Mouse (Mus musculus) lung, adult 2 months (tissue): ENCODE results near the gene Tas2r143. TPM values are rescaled to one million over a fixed set of nuclear protein-coding genes. Genes with fewer than 3 reads are reported as not detected.

Experiments
- DNase-seq: peaks from one replicate; pipeline ENCODE4 v3.0.0; 2022
- H3K4me1 ChIP-seq: fragments of 200-500 bp; 2 replicates; pipeline ENCODE4 v1.6.1; 2011; ENCODE audit warnings: low read length; ENCODE audit not compliant: control insufficient read depth, insufficient read depth
- H3K4me3 ChIP-seq: fragments of 200-500 bp; replicated peaks from 2 replicates; pipeline ENCODE3; 2011; ENCODE audit warnings: low read depth, mild to moderate bottlenecking, control low read depth, low read length; ENCODE audit errors: extremely low read depth
- CTCF ChIP-seq: fragments of 200-500 bp; IDR thresholded peaks from 2 replicates; pipeline ENCODE4 v1.5.1; 2011; ENCODE audit warnings: mild to moderate bottlenecking, low read length, control low read depth; ENCODE audit not compliant: insufficient read depth
- POLR2A ChIP-seq: fragments of 200-500 bp; IDR thresholded peaks from 2 replicates; pipeline ENCODE4 v1.6.1; 2011; ENCODE audit warnings: low read depth, mild to moderate bottlenecking, control low read depth, low read length, borderline replicate concordance; ENCODE audit errors: extremely low read depth
- WGBS: fragments of 180-500 bp; shearing (Covaris S2); methylation state at CpG from one replicate; pipeline ENCODE4 v1.1.7; 2018; 5-methylcytosine and 5-hydroxymethylcytosine counted together
- polyA plus RNA-seq: library from polyadenylated mRNA; depleted of rRNA; stranded (reverse); fragments of >200 nt; gene quantifications from 2 replicates; pipeline ENCODE4 v1.2.3, GENCODE M21; 2012

The Tas2r143 gene
- polyA plus RNA-seq, 1 experiment = 0.92 TPM

- WGBS = 77% methylated on average over 2 of the region's 2 CpGs
- H3K4me3 ChIP-seq = no peak overlapping the region
- H3K4me1 ChIP-seq = peaks cover 10% of the 10 kb centered on the region
- no peak for DNase-seq
- TF ChIP-seq POLR2A (no peak), CTCF (no peak)
Measured at GRCm38 (mm10) chr6:42375131-42375530, 24.9 kb upstream of the Tas2r143 start.

GRCm38 (mm10) chr6:42376016-42376415 is 24.0 kb upstream of the Tas2r143 start:
- no peak overlapping the region for H3K4me3 ChIP-seq
- TF ChIP-seq CTCF = no peak
- no peak for TF ChIP-seq POLR2A
- H3K4me1 ChIP-seq = peaks cover 10% of the 10 kb centered on the region
- 20% methylated on average over 4 of the region's 4 CpGs for WGBS
- no peak for DNase-seq

DNA sequence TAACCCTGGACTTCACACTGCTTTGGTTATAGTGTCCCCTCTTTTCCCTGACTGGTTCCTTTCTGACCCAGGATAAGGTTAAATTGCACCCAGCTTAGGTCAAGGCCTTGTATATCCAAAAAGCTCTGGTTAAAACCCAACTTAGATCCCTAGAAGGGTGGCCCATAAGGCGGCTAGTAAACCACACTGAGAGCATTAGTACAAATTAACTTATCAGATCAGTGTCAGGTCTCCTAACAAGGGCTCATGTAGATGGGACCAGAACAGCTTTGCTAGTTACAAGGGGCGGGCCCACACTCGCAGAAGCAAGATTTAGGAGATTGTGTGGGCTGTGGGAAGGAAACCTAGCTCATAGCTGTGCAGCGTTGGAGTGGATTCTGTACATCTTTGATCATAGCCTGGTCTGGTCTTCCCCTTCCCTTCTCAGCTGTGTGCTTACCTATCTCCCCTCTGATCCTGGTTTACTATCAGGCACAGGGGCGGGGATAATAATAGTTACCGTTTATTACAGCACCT is 23.5 kb upstream of the Tas2r143 start:
- DNase-seq = no peak
- TF ChIP-seq POLR2A (no peak), CTCF (no peak)
- WGBS = 79% methylated on average over 6 of the region's 6 CpGs
- Histone ChIP-seq H3K4me1 (peaks cover 12% of the 10 kb centered on the region), H3K4me3 (no peak overlapping the region)

DNA sequence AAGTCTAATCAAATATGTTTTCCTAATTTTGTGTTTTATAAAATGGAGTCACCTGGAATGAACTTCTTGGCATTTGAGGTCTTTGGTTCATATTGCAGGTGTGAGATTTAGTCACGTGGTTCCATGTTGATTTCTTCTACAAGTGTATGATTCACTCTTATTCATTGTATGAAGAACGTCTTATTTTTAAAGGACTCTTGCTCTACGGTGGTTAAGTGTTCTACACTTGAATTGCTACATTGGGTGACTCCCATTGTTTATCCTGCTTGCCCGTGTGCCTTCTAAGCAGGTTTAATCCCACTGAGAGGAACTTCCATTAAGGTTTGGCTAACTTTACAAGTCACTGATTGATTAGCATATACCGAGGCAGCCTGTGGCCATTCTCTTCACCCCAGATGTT is 22.8 kb upstream of the Tas2r143 start:
- 76% methylated on average over 5 of the region's 5 CpGs for WGBS

GRCm38 (mm10) chr6:42379551-42379950 is 20.5 kb upstream of the Tas2r143 start:
- Histone ChIP-seq H3K4me3 (no peak overlapping the region), H3K4me1 (peaks cover 16% of the 10 kb centered on the region)
- DNase-seq = no peak
- TF ChIP-seq POLR2A (no peak), CTCF (no peak)
- WGBS = 70% methylated on average over 3 of the region's 3 CpGs

More for the DNA sequence above, 22.8 kb upstream of the Tas2r143 start:
- Histone ChIP-seq H3K4me3 (no peak overlapping the region), H3K4me1 (peaks cover 15% of the 10 kb centered on the region)
- no peak for DNase-seq
- TF ChIP-seq CTCF (no peak), POLR2A (no peak)

DNA sequence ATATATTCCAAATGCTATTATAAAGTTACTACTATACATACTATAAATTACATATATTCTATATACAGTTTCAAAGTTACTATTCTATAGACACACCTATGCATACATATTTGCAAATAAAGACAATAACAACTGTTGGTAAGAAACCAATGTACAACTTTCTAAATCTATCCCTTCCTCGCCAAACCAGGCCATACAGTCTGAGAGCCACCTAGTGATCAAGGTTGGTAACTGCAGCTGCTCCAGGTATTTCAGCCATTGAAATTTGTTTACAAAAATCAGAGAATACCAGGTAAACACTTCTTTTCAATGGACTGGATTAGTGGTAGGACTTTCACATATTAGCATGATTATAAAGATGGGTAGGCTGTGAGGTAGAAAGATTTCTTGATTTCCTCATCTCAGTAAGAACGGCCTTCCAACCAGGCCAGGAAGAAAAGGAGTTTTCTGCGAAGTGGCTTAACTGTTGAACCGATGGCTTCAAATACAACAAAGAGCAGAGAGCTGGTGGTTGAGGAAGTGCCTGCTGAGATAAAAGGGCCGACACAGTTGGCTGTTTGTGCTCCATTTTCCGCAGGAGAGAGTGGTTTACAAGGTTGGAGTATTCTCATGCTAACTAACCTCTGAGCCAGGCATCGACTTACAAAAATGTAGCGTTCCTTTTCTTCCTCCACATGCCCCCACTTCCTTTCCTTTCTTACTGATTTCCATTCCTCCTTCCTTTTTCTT is 19.5 kb upstream of the Tas2r143 start:
- WGBS = 37% methylated on average over 8 of the region's 8 CpGs
- no peak for TF ChIP-seq POLR2A
- peak; percentile 46; the same call in 1 of the 2 replicates for TF ChIP-seq CTCF
- Histone ChIP-seq H3K4me3 (no peak overlapping the region), H3K4me1 (peaks cover 16% of the 10 kb centered on the region)
- DNase-seq = no peak

GRCm38 (mm10) chr6:42381221-42381620 is 18.8 kb upstream of the Tas2r143 start:
- H3K4me3 ChIP-seq = no peak overlapping the region
- DNase-seq = no peak
- 79% methylated on average over 2 of the region's 2 CpGs for WGBS
- H3K4me1 ChIP-seq = peaks cover 10% of the 10 kb centered on the region
- TF ChIP-seq CTCF (no peak), POLR2A (no peak)

DNA sequence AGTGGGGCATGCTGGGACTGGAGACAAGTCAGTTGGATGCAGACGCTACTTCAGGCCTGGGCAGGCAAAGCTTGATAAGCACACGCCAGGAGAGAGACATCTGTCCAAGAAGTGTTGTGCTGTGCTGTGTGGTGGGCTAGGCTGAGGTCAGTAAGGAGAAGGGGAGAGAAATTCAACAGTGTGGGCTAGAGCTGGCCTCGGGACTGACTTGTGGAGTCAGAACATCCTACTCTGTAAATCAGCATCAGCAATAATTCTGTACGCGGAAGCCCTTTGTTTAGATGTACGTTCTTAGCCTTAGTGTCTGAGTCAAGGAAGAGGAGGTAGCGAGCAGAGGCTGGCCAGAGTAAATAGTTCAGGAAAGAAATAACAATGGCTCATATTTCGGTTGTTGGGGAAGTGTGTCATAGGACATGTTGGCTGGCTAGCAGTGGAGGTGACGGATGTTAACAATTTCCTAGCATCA is 18.1 kb upstream of the Tas2r143 start:
- Histone ChIP-seq H3K4me3 (no peak overlapping the region), H3K4me1 (peaks cover 10% of the 10 kb centered on the region)
- no peak for DNase-seq
- WGBS = 29% methylated on average over 9 of the region's 9 CpGs
- TF ChIP-seq CTCF (no peak), POLR2A (no peak)

GRCm38 (mm10) chr6:42383360-42383759 is 16.7 kb upstream of the Tas2r143 start:
- TF ChIP-seq CTCF (no peak), POLR2A (no peak)
- DNase-seq = no peak
- no peak overlapping the region for H3K4me3 ChIP-seq
- H3K4me1 ChIP-seq = peaks cover 10% of the 10 kb centered on the region
- WGBS = 85% methylated on average over 5 of the region's 5 CpGs

DNA sequence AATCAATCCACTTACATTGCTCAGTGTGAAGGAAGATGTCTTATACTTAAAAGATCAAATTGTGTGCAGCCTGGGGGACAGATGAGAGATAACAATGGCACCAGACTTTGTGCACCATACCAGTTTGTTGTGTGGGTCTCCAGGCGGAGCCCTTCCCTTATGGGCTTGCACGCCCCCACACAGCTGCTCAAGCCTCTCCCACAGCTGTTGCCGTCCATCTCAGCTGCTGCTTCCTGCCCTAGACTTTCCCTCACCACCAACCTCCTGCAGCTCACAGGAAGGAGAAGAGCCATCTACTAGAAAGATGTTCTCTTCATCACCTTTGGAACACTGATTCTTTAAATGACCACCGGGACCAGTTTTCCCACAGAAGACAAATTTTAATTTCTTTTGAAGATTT is 14.4 kb upstream of the Tas2r143 start:
- TF ChIP-seq POLR2A = no peak
- no peak for TF ChIP-seq CTCF

More for the DNA sequence above, 14.4 kb upstream of the Tas2r143 start:
- no peak for DNase-seq
- no peak overlapping the region for H3K4me3 ChIP-seq
- 68% methylated on average over 4 of the region's 4 CpGs for WGBS
- H3K4me1 ChIP-seq = peaks cover 10% of the 10 kb centered on the region
